14 mouse cellular contexts compared by ENCODE assay signal in genomic region chr1:86281781-86282536, GRCm38 (mm10). TPM values are rescaled to one million over a fixed set of nuclear protein-coding genes. Genes with fewer than 3 reads are reported as not detected.
DNase-seq lines count a peak whose midpoint lies in the region; ATAC-seq and TF ChIP-seq lines count a peak whose summit lies in the region.
"Had no signal": no experiment of that assay in that cellular context is flagged by ENCODE, and none has a peak within 500 bp of the region (broad histone marks: within the 10 kb centered on the region; RNA-seq: fewer than 3 reads in every experiment).

No protein-coding gene starts in this region.

- no peaks in the 10 kb centered on the region for H3K27me3 ChIP-seq in hindbrain, embryonic 14.5 days (ENCODE audit: control insufficient read depth, insufficient read depth, low read length)
- H3K27me3 ChIP-seq in liver, embryonic 12.5 days (replicated peaks), result no peaks in the 10 kb centered on the region
- H3K27me3 ChIP-seq: limb, embryonic 13.5 days; lung, embryonic 15.5 days; Patski had no signal

- no peaks in the 10 kb centered on the region for H3K36me3 ChIP-seq in hindbrain, embryonic 14.5 days (replicated peaks; ENCODE audit: control insufficient read depth, insufficient read depth)
- H3K36me3 ChIP-seq in liver, embryonic 12.5 days, result no peaks in the 10 kb centered on the region
- H3K36me3 ChIP-seq: limb, embryonic 13.5 days; lung, embryonic 15.5 days had no signal

- WGBS in hindbrain, embryonic 14.5 days, result 90% methylated on average over 11 of the region's 11 CpGs
- 76% methylated on average over 11 of the region's 11 CpGs for WGBS in liver, embryonic 12.5 days (ENCODE audit: insufficient replicate concordance)

- intact Hi-C loops in left cerebral cortex, adult 2 months (cut with DNase I), result no loop called here

- TF ChIP-seq CTCF in left cerebral cortex, adult 2 months (IDR thresholded peaks at IDR 0.05), result no peak

- no peaks in the 10 kb centered on the region for H3K4me1 ChIP-seq in hindbrain, embryonic 14.5 days (replicated peaks; ENCODE audit: control insufficient read depth, insufficient read depth, low read length)
- H3K4me1 ChIP-seq in liver, embryonic 12.5 days, result no peaks in the 10 kb centered on the region
- H3K4me1 ChIP-seq: lung, embryonic 15.5 days had no signal

- no peaks in the 10 kb centered on the region for H3K9me3 ChIP-seq in hindbrain, embryonic 14.5 days (ENCODE audit: control insufficient read depth, low read length)
- no peaks in the 10 kb centered on the region for H3K9me3 ChIP-seq in liver, embryonic 12.5 days (replicated peaks)
- H3K9me3 ChIP-seq: limb, embryonic 13.5 days; lung, embryonic 15.5 days had no signal

- no peak overlapping the region for H3K27ac ChIP-seq in left cerebral cortex, adult 2 months
- H3K27ac ChIP-seq in hindbrain, embryonic 14.5 days, result no peak overlapping the region
- no peak overlapping the region for H3K27ac ChIP-seq in liver, embryonic 12.5 days
- H3K27ac ChIP-seq: heart, adult 2 months; limb, embryonic 13.5 days; lung, embryonic 15.5 days had no signal

- no peak overlapping the region for H3K4me3 ChIP-seq in left cerebral cortex, adult 2 months
- H3K4me3 ChIP-seq in hindbrain, embryonic 14.5 days (replicated peaks; ENCODE audit: low read length), result no peak overlapping the region
- no peak overlapping the region for H3K4me3 ChIP-seq in liver, embryonic 12.5 days
- H3K4me3 ChIP-seq: heart, adult 2 months; limb, embryonic 13.5 days; lung, embryonic 15.5 days had no signal

- no peak for ATAC-seq in hindbrain, embryonic 14.5 days (ENCODE audit: low FRiP score)
- ATAC-seq in liver, embryonic 12.5 days, result no peak
- ATAC-seq: CD4-positive, CD25-positive, alpha-beta regulatory T cell, adult 4 months; Patski had no signal

- H3K4me2 ChIP-seq in hindbrain, embryonic 14.5 days (replicated peaks), result no peak overlapping the region
- H3K4me2 ChIP-seq in liver, embryonic 12.5 days, result no peak overlapping the region
- H3K4me2 ChIP-seq: limb, embryonic 13.5 days; lung, embryonic 15.5 days had no signal

- peak; percentile 31 for DNase-seq in kidney, adult 9 months
- DNase-seq in kidney, adult 11 months, result no peak
- peak; percentile 44 for DNase-seq in 3T3-L1 (ENCODE audit: low read depth, low spot score)
- DNase-seq in adrenal gland, postnatal 14 days, result peak; percentile 64
- DNase-seq in left cerebral cortex, adult 2 months (ENCODE audit: extremely low spot score in 1 of 2, low spot score in 2 of 2), result peak; percentile 50 to 59
- no peak for DNase-seq in hindbrain, embryonic 14.5 days (ENCODE audit: low spot score)
- no peak for DNase-seq in urinary bladder, postnatal 36 days (ENCODE audit: low spot score in 2 of 2)
- DNase-seq: cerebellum, adult 8-10 months; heart, adult 2 months had no signal

- no peak overlapping the region for H3K9ac ChIP-seq in hindbrain, embryonic 14.5 days
- H3K9ac ChIP-seq in liver, embryonic 12.5 days, result no peak overlapping the region
- H3K9ac ChIP-seq: limb, embryonic 13.5 days; lung, embryonic 15.5 days had no signal

RNA-seq across cellular contexts. Expression of gene B3gnt7, which starts 20.7 kb away (rescaled TPM):
- 0.19 and 0.56 TPM in 2 replicates for total RNA-seq in adrenal gland, postnatal 14 days (2021)
- 1 to 10 TPM in 1 of 2 experiments, under 1 TPM in 1; 0.97 to 1.4 TPM for total RNA-seq in left cerebral cortex, adult 2 months (2021)
- 7.5 and 8.3 TPM in 2 replicates for polyA plus RNA-seq in hindbrain, embryonic 14.5 days (2014; fragmentation: Nextera tagmentation; extraction: Ambion mirVana)
- 4.7 and 4.8 TPM in 2 replicates for polyA plus RNA-seq in liver, embryonic 12.5 days (2016; fragmentation: Nextera tagmentation; extraction: Ambion mirVana)
- polyA plus RNA-seq: CD4-positive, CD25-positive, alpha-beta regulatory T cell, adult 4 months had no signal

Comparison
In these comparisons a context has a peak if more than half of its experiments do, and no peak if none do; other contexts are left out.
1. DNase-seq: peak in kidney, adult 9 months (single experiment), 3T3-L1 (single experiment), adrenal gland, postnatal 14 days (single experiment) and left cerebral cortex, adult 2 months (2 of 2); none in kidney, adult 11 months (single experiment), hindbrain, embryonic 14.5 days (single experiment) and urinary bladder, postnatal 36 days (0 of 2).